Mouse (Mus musculus): ENCODE data around the gene Cnn3. TPM values are rescaled to one million over a fixed set of nuclear protein-coding genes. Genes with fewer than 3 reads are reported as not detected.

The Cnn3 gene
- polyA plus RNA-seq, 1 experiment from 2014 or later, result 944 TPM

DNA sequence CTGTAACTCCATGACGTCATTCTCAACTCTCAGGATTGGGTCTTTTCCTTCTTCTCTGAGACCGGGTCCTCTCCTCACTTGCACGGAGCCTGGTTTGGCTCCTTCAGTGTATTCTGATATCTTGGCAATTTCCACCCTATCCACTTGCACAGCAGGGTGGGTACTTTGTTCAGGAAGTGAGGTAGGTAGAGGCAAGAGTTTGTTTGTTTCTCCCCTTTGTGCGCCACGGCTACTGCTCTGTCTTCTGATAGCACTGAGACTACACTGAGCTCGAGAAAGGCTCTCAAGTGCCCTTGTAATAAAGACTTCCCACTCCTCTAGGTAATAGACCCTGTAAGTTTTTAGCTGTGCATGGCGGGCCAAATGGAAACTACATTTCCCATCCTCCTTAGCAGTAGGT, 80.5 kb downstream of the Cnn3 start:
- 86% methylated on average over 7 of the region's 7 CpGs for WGBS

DNA sequence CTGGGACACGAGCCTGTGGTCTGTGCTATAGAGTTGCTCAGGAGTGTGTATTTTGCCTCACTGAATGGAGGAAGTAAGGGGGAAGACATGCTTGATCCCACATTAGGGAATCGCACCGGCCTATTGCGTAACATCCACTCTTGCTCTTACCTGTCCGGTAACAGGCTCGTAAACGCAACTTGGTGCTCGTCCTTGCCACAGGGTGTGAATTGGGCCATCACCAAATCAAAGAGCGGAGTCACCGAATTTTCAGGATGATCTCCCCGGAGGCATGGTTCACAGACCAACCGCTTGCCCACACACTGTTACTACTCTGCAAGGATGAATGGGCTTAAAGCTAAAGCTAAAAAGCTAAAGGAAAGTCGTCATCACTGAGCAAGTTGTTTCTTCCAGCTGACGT, 81.4 kb downstream of the Cnn3 start:
- 92% methylated on average over 14 of the region's 14 CpGs for WGBS
- ATAC-seq (ENCODE audit: low FRiP score, low read depth), result no peak

More for the DNA sequence above, 80.5 kb downstream of the Cnn3 start:
- Histone ChIP-seq H3K27ac (no peak overlapping the region), H3K9ac (no peak overlapping the region), H3K27me3 (no peaks in the 10 kb centered on the region), H3K4me2 (replicated peaks) (no peak overlapping the region), H3K4me1 (no peaks in the 10 kb centered on the region), H3K9me3 (no peaks in the 10 kb centered on the region), H3K36me3 (no peaks in the 10 kb centered on the region), H3K4me3 (no peak overlapping the region)
- ATAC-seq (ENCODE audit: low FRiP score, low read depth), result no peak

More for the DNA sequence above, 81.4 kb downstream of the Cnn3 start:
- H3K9me3 ChIP-seq, result no peaks in the 10 kb centered on the region
- no peaks in the 10 kb centered on the region for H3K4me1 ChIP-seq
- no peak overlapping the region for H3K4me3 ChIP-seq
- no peaks in the 10 kb centered on the region for H3K36me3 ChIP-seq
- H3K27me3 ChIP-seq, result no peaks in the 10 kb centered on the region
- H3K9ac ChIP-seq, result no peak overlapping the region
- no peak overlapping the region for H3K4me2 ChIP-seq (replicated peaks)
- no peak overlapping the region for H3K27ac ChIP-seq

Other genes starting within 250 kb of the Cnn3 start
- gene Tmem56, start 143.4 kb upstream of the Cnn3 start, polyA plus RNA-seq (2015; fragmentation: Nextera tagmentation; extraction: Ambion mirVana), result 0.94 and 1.0 TPM in 2 replicates
- 37.0 and 41.6 TPM in 2 replicates for gene Alg14, start 134.7 kb upstream of the Cnn3 start, polyA plus RNA-seq (2015; fragmentation: Nextera tagmentation; extraction: Ambion mirVana)
- 0.92 and 2.0 TPM in 2 replicates for gene Slc44a3, start 105.9 kb downstream of the Cnn3 start, polyA plus RNA-seq (2015; fragmentation: Nextera tagmentation; extraction: Ambion mirVana)
- gene 4930432M17Rik, start 244.3 kb downstream of the Cnn3 start, polyA plus RNA-seq (2015; fragmentation: Nextera tagmentation; extraction: Ambion mirVana), result not detected in 2 replicates

All from limb, embryonic 13.5 days (tissue).